Mouse (Mus musculus) embryonic facial prominence, embryonic 13.5 days (tissue): ENCODE data around the gene Cngb1. TPM values are rescaled to one million over a fixed set of nuclear protein-coding genes. Genes with fewer than 3 reads are reported as not detected.
A peak's percentile ranks its signal among the peaks of the same experiment; 100 is the strongest.

Experiments
- ATAC-seq: fragments of 200-750 bp; cut with Nextera tagmentation; 2 replicates; pipeline ENCODE4 v1.8.0; 2017; ENCODE audit warnings: low read depth; ENCODE audit not compliant: insufficient number of reproducible peaks, insufficient read depth, low FRiP score, low TSS enrichment
- H3K27ac ChIP-seq: fragments of 300-500 bp; sonication (generic); 2 replicates; pipeline ENCODE4 v1.5.1; 2015; ENCODE audit warnings: moderate library complexity, mild to moderate bottlenecking, inconsistent platforms
- H3K27me3 ChIP-seq: fragments of 300-500 bp; sonication (generic); 2 replicates; pipeline ENCODE4 v1.6.1; 2015; ENCODE audit warnings: mild to moderate bottlenecking, inconsistent platforms
- H3K36me3 ChIP-seq: fragments of 300-500 bp; sonication (generic); 2 replicates; pipeline ENCODE4 v1.6.1; 2015; ENCODE audit warnings: mild to moderate bottlenecking, inconsistent platforms
- H3K4me1 ChIP-seq: fragments of 300-500 bp; sonication (generic); 2 replicates; pipeline ENCODE4 v1.6.1; 2015; ENCODE audit warnings: inconsistent platforms
- H3K4me2 ChIP-seq: fragments of 300-500 bp; sonication (generic); 2 replicates; pipeline ENCODE4 v1.6.1; 2015; ENCODE audit warnings: moderate library complexity, mild to moderate bottlenecking, inconsistent platforms
- H3K4me3 ChIP-seq: fragments of 300-500 bp; sonication (generic); 2 replicates; pipeline ENCODE4 v1.5.1; 2015; ENCODE audit warnings: mild to moderate bottlenecking, inconsistent platforms
- H3K9ac ChIP-seq: fragments of 300-500 bp; sonication (generic); 2 replicates; pipeline ENCODE4 v1.6.1; 2015; ENCODE audit warnings: mild to moderate bottlenecking, inconsistent platforms
- H3K9me3 ChIP-seq: fragments of 300-500 bp; sonication (generic); 2 replicates; pipeline ENCODE4 v1.6.1; 2016; ENCODE audit warnings: inconsistent platforms
- WGBS: fragments of 180-500 bp; shearing (Covaris S2); methylation state at CpG from one replicate; pipeline ENCODE4 v1.1.7; 2015; ENCODE audit warnings: mixed read lengths; 5-methylcytosine and 5-hydroxymethylcytosine counted together
- polyA plus RNA-seq: library from polyadenylated mRNA; unstranded; fragments of >200 nt; fragmentation: Nextera tagmentation; extraction: Ambion mirVana; gene quantifications from 2 replicates; pipeline ENCODE4 v1.2.1, GENCODE M21; 2015

Gene Cngb1
- polyA plus RNA-seq, 1 experiment from 2014 or later = 0.14 TPM

DNA sequence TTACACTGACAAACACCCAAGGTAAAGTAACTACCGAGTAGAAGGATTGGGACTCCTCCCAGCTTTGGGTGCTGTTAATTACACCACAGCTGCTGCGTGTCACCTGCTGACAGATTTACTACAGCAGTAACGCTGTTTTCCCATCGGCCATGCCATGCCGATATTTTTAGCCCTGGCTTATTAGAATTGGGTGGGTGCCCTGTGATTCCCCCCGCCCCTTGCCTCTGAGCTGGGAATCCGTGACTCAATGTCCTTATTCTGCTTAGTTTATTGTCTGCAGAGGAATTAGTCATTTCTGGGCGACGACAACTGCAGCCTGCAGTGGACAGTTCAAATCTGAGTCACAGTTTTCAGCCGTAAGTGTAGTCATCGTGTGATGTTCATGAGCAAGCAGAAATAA lies 96.5 kb downstream of the Cngb1 start:
- Histone ChIP-seq H3K36me3 (no peaks in the 10 kb centered on the region), H3K27me3 (no peaks in the 10 kb centered on the region), H3K4me2 (no peak overlapping the region), H3K4me1 (no peaks in the 10 kb centered on the region), H3K4me3 (no peak overlapping the region), H3K9me3 (no peaks in the 10 kb centered on the region), H3K9ac (no peak overlapping the region), H3K27ac (no peak overlapping the region)
- ATAC-seq = no peak
- 80% methylated on average over 11 of the region's 11 CpGs for WGBS

DNA sequence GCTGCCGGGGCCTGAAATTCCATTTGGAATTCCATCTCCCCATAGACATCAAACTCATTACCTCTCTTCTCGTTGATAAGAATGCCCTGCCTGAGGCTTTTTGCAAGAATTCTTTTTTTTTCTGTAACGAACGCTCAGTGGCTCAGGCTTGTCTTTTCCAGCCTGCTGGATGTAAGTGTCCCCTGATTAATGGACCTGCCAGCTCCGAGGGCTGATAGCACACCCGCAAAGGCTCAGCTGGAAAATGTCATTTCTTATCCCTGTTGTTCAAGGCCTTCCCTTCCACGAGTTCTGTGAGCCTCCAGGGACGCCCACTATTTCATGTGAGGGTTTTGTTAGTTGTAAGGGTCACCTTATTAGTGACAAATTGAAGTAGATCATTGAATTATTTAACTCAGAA lies 100.4 kb downstream of the Cngb1 start:
- Histone ChIP-seq H3K27me3 (no peaks in the 10 kb centered on the region), H3K36me3 (no peaks in the 10 kb centered on the region), H3K9me3 (no peaks in the 10 kb centered on the region), H3K27ac (no peak overlapping the region), H3K4me2 (no peak overlapping the region), H3K9ac (0 out of 2 replicates have a peak overlapping the region, but pooled peaks have one; percentile 3), H3K4me3 (no peak overlapping the region), H3K4me1 (no peaks in the 10 kb centered on the region)
- no peak for ATAC-seq
- 45% methylated on average over 8 of the region's 8 CpGs for WGBS

DNA sequence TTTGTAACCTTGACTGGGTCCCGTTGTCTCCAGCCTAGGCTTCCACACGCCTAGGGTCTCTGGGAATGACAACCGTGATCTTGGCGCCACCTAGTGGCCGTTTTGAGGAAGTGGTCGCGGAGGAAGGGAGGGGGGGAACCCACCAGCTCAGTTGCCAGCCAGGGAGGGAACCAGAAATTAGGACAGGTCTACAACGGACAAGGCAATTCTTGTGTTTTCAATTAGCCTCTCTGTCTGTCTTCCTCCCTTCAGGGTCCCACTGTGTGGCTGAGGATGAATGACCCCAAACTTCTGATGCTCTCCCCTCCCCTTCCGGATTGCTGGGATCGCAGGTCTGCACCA lies 102.4 kb downstream of the Cngb1 start:
- Histone ChIP-seq H3K4me3 (no peak overlapping the region), H3K4me2 (no peak overlapping the region), H3K27ac (no peak overlapping the region), H3K9me3 (no peaks in the 10 kb centered on the region), H3K9ac (no peak overlapping the region), H3K4me1 (no peaks in the 10 kb centered on the region), H3K27me3 (no peaks in the 10 kb centered on the region), H3K36me3 (no peaks in the 10 kb centered on the region)
- ATAC-seq = 0 out of 2 replicates have a peak, but pooled peaks have one; percentile 50
- 10% methylated on average over 10 of the region's 10 CpGs for WGBS

DNA sequence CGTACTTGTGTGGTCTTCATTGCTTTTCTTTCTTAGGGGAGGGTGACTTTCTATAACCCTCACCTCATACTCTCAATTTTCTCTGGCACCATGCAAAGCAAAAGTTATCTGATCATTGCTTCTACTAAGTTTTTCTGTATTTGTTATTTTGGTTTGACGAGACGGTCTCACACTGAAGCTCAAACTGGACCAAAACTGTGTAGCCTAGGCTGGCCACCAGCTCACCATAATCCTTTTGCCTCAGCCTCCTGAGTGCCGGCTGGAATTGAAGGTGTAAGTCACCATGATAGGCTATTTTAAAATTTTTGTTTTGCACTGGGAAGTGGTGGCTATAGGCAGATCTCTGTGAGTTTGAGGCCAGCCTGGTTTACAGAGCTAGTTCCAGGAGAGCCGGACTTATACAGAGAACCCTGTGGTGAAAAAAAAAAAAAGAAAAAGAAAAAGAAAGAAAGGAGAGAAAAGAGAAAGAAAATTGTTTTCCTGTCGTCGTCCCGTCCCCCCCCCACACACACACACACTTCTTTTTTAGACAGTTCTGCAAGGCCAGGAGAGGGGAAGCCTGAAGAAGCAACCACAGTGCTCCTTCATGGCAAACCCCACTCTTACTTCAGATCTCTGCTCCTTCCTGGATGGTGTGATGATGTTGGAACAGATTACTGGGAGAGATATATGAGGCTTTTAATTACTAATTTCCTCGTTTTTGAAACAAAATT lies 102.9 kb downstream of the Cngb1 start:
- Histone ChIP-seq H3K27ac (no peak overlapping the region), H3K4me2 (no peak overlapping the region), H3K4me3 (no peak overlapping the region), H3K9ac (no peak overlapping the region), H3K36me3 (no peaks in the 10 kb centered on the region), H3K27me3 (no peaks in the 10 kb centered on the region), H3K9me3 (no peaks in the 10 kb centered on the region), H3K4me1 (no peaks in the 10 kb centered on the region)
- 51% methylated on average over 9 of the region's 9 CpGs for WGBS
- ATAC-seq = no peak

DNA sequence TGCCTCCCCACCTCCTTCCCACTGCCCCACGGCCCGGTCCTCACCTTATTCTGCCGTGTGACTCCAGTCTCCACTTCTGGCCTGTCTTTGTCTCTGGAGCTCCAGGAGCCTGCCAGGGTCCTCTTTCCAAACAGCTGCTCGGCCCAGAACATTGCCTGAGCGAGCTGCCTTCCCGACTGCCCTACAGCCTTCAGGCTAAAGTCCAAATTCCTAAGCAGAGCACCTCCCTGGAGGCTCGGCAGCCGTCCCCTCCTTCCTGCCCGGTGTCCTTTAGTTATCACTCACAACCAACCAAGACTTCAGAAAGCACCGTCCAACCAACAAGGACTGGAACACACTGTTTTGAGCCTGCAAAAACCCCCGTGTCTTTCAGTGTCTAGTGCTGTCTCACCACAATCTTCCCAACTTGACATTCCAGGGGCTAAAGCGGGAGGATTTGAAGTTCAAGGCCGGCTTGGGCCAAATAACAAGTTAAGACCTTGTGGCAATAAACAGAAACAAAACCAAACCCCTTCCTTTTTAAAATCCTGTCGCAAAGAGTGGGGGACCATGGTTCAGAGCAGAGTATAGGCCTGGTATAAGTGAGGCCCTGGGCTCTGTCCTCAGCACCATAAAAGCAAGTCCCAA lies 103.6 kb downstream of the Cngb1 start, which contains the start of gene Kifc3:
Gene Kifc3 (minus strand): TSS at position 164 of the 627 bp plus-strand sequence.
- no peaks in the 10 kb centered on the region for H3K9me3 ChIP-seq
- WGBS = 44% methylated on average over 14 of the region's 14 CpGs
- H3K27ac ChIP-seq = no peak within 1 kb of the TSS
- ATAC-seq = no peak
- H3K4me1 ChIP-seq = no peaks in the 10 kb centered on the region
- H3K36me3 ChIP-seq = no peaks in the 10 kb centered on the region
- H3K4me2 ChIP-seq = no peak within 1 kb of the TSS
- no peak within 1 kb of the TSS for H3K9ac ChIP-seq
- no peaks in the 10 kb centered on the region for H3K27me3 ChIP-seq
- no peak within 1 kb of the TSS for H3K4me3 ChIP-seq

DNA sequence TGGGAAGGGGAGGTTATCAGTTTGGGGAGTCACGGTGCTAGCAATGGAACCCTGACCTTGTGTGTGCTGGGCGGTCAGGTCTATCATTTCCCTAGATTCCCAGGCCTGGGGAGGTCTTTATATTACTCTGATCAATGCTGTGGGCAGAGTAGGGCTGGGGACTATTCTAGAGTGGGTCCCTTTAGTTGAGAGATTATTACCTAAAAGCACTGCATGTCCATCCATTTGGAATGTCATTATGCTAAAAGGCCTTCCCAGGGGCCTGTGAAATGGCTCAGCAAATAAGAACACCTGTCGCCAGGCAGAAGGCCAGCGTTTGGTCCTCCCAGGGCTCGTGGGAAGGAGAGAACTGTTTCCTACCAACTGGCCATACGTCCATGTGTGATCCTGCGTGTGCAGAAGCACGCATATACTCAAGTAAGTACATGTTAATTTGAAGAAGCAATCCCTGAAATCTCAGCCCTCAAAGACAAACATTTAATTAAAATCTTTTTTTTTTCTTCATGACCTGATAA lies 104.3 kb downstream of the Cngb1 start:
- Histone ChIP-seq H3K27me3 (no peaks in the 10 kb centered on the region), H3K4me1 (no peaks in the 10 kb centered on the region), H3K4me2 (no peak overlapping the region), H3K9ac (no peak overlapping the region), H3K4me3 (no peak overlapping the region), H3K9me3 (no peaks in the 10 kb centered on the region), H3K27ac (no peak overlapping the region), H3K36me3 (no peaks in the 10 kb centered on the region)
- no peak for ATAC-seq
- 69% methylated on average over 8 of the region's 8 CpGs for WGBS

DNA sequence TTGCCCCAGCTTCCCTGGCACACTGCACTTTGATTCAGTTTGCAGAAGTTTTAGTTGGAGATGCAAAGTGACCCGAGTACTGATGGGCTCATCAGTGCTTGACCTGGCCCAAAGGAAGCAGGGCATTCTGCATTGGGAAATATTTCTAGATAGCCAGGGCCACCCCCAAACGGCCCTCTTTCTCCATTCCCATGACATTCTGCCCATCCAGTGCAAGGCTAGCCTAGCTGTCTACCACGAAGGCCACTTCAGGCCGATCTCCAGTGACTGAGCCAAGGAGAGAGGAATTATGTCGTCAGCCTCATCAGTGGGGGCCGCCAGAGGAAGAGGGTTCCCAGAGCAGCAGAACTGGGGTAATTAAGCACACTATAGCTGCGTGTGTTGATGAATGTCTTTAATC lies 104.9 kb downstream of the Cngb1 start:
- ATAC-seq = no peak
- Histone ChIP-seq H3K4me2 (no peak overlapping the region), H3K36me3 (no peaks in the 10 kb centered on the region), H3K4me3 (no peak overlapping the region), H3K9me3 (no peaks in the 10 kb centered on the region), H3K27me3 (no peaks in the 10 kb centered on the region), H3K27ac (no peak overlapping the region), H3K9ac (no peak overlapping the region), H3K4me1 (no peaks in the 10 kb centered on the region)
- 62% methylated on average over 7 of the region's 7 CpGs for WGBS

DNA sequence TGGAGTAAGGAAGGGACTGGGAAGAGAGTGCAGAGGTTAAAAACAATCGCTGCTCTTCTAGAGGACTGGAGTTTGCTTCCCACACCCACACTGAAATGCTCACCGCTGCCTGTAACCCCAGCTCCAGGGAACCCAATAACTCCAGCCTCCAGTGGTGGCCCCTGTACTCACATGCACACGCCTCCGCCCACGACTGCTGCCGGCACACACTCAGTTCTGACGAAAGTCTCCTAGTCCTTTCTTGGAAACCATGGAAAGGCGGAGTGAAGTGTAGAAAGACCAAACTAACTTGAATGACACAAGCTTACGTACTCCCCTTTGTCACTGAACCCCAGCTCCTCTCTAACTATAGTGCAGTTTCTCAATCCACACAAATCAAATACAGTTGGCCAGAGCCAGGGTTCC lies 106.4 kb downstream of the Cngb1 start:
- no peak for ATAC-seq
- Histone ChIP-seq H3K4me2 (no peak overlapping the region), H3K9ac (no peak overlapping the region), H3K4me1 (no peaks in the 10 kb centered on the region), H3K9me3 (no peaks in the 10 kb centered on the region), H3K4me3 (no peak overlapping the region), H3K36me3 (no peaks in the 10 kb centered on the region), H3K27ac (no peak overlapping the region), H3K27me3 (no peaks in the 10 kb centered on the region)
- 67% methylated on average over 9 of the region's 9 CpGs for WGBS

DNA sequence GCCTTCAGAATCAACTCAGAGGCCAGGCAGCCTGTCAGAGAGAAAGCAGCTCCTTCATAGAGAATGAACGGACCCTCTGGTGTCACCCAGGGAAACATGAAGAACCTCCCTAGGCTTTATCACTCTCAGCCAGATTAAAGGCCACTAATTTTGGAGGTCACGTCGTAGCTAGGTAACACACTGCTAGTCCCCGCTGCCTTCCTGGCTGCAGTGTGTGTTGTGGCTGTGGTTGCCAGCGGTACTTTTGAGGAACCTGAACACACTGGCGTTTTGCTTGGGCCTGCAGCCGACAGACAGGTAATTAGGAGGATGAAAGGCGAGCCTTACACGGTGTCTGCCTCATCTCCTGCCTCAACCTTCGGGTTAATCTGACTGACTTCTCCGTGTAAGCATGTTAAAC lies 110.7 kb downstream of the Cngb1 start:
- WGBS = 58% methylated on average over 11 of the region's 11 CpGs
- ATAC-seq = no peak
- no peak overlapping the region for H3K27ac ChIP-seq
- H3K4me1 ChIP-seq = no peaks in the 10 kb centered on the region
- H3K9ac ChIP-seq = no peak overlapping the region
- no peaks in the 10 kb centered on the region for H3K36me3 ChIP-seq
- no peaks in the 10 kb centered on the region for H3K27me3 ChIP-seq
- no peaks in the 10 kb centered on the region for H3K9me3 ChIP-seq
- H3K4me3 ChIP-seq = no peak overlapping the region
- H3K4me2 ChIP-seq = no peak overlapping the region

DNA sequence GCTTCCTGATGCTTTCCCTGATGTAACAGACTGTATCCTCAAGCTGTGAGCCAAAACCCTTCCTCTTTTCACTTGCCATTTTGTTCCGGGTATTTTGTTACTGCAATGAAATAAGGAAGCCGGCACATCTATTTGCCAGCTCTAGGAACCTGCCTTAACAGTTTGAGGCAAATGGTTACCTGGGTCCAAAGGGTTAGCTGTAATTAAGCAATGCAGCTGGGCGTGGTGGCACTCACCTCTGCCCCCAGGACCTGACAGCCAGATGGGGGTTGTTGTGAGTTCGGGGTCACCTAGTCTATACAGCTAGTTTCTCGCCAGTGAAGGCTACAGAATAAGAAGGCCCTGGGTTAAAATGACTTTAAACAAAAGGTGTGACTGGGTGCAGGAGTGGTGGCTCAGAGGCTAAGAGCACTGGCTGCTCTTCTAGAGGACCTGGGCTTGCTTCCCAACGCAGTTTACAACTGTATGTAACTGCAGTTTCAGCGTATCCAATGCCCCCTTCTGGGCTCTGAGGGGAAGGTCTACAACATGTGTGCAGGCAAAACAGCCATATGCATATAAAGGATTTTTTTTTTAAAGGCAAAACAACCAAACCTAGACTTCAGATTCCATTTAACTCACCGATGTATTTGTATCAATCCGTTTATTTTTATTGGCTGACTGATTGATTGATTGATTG lies 114.7 kb downstream of the Cngb1 start:
- Histone ChIP-seq H3K4me1 (no peaks in the 10 kb centered on the region), H3K27me3 (no peaks in the 10 kb centered on the region), H3K9me3 (no peaks in the 10 kb centered on the region), H3K27ac (no peak overlapping the region), H3K9ac (no peak overlapping the region), H3K36me3 (no peaks in the 10 kb centered on the region), H3K4me2 (no peak overlapping the region), H3K4me3 (no peak overlapping the region)
- no peak for ATAC-seq
- 88% methylated on average over 9 of the region's 9 CpGs for WGBS
